Mouse (Mus musculus) heart, adult 2 months (tissue): Measurements from ENCODE around the gene Pdcl. TPM values are rescaled to one million over a fixed set of nuclear protein-coding genes. Genes with fewer than 3 reads are reported as not detected.

Experiments
- DNase-seq, 2 experiments: peaks; one replicate each; pipeline ENCODE4 v3.0.0; 2021
- H3K27ac ChIP-seq: fragments of 200-600 bp; 2 replicates; pipeline ENCODE4 v1.8.1; 2022
- H3K27me3 ChIP-seq: fragments of 200-500 bp; 2 replicates; pipeline ENCODE4 v1.6.1; 2012; ENCODE audit warnings: mild to moderate bottlenecking, low read length, inconsistent platforms, mixed read lengths; ENCODE audit not compliant: control insufficient read depth, insufficient read depth
- H3K36me3 ChIP-seq: fragments of 200-500 bp; 2 replicates; pipeline ENCODE4 v1.6.1; 2012; ENCODE audit warnings: low read length, inconsistent platforms; ENCODE audit not compliant: control insufficient read depth, insufficient read depth
- H3K4me1 ChIP-seq: fragments of 200-500 bp; 2 replicates; pipeline ENCODE4 v1.6.1; 2011; ENCODE audit warnings: low read length; ENCODE audit not compliant: control insufficient read depth, insufficient read depth
- H3K4me3 ChIP-seq: fragments of 200-600 bp; 2 replicates; pipeline ENCODE4 v1.8.1; 2022
- H3K79me2 ChIP-seq: fragments of 200-500 bp; replicated peaks from 2 replicates; pipeline ENCODE4 v1.6.1; 2012; ENCODE audit warnings: mild to moderate bottlenecking, inconsistent platforms, low read length, moderate library complexity, mixed read lengths; ENCODE audit not compliant: control insufficient read depth, insufficient read depth
- H3K9ac ChIP-seq: fragments of 200-500 bp; 2 replicates; pipeline ENCODE4 v1.6.1; 2012; ENCODE audit warnings: low read depth, mild to moderate bottlenecking, control low read depth, inconsistent platforms, low read length, mixed read lengths
- CTCF ChIP-seq: fragments of 200-600 bp; IDR thresholded peaks from 2 replicates; pipeline ENCODE4 v1.8.1; 2022; ENCODE audit warnings: antibody characterized with exemption, mild to moderate bottlenecking, moderate library complexity
- EP300 ChIP-seq: fragments of 200-500 bp; IDR thresholded peaks from 2 replicates; pipeline ENCODE4 v1.6.1; 2011; ENCODE audit warnings: low read depth, low read length, control low read depth; ENCODE audit not compliant: insufficient read depth
- POLR2A ChIP-seq: fragments of 200-500 bp; IDR thresholded peaks from 2 replicates; pipeline ENCODE4 v1.6.1; 2011; ENCODE audit warnings: mild to moderate bottlenecking, low read depth, low read length, control low read depth; ENCODE audit not compliant: insufficient read depth
- WGBS: fragments of 180-500 bp; shearing (Covaris S2); methylation state at CpG from one replicate; pipeline ENCODE4 v1.1.7; 2018; 5-methylcytosine and 5-hydroxymethylcytosine counted together
- intact Hi-C: fragments of 180-260 bp; cut with DNase I; formaldehyde crosslinking; loops from one replicate; pipeline ENCODE4 v1.15.1; 2025
- long read RNA-seq: library from polyadenylated mRNA; stranded (forward); transcript quantifications from one replicate; pipeline ENCODE4 v2.0.0, GENCODE M21; 2021
- polyA plus RNA-seq: library from polyadenylated mRNA; depleted of rRNA; stranded (reverse); fragments of >200 nt; gene quantifications from 2 replicates; pipeline ENCODE4 v1.2.3, GENCODE M21; 2012; rRNA removed
- total RNA-seq, 2 experiments: library from RNA; stranded (reverse); gene quantifications; 2 replicates each; pipeline ENCODE4 v1.2.3; 2021

Pdcl gene
- total RNA-seq: 10 to 100 TPM; 18.1 to 18.9 TPM
- 7.6 and 16.5 TPM in 2 replicates for polyA plus RNA-seq
- long read RNA-seq, transcript Pdcl-201 (4 exons, 2,858 nt): major isoform, 18 of 24 reads
- long read RNA-seq, partial matches to known transcripts: 0 of 24 reads
- long read RNA-seq, other reads (novel, unspliced or antisense): 5 of 24 reads

DNA sequence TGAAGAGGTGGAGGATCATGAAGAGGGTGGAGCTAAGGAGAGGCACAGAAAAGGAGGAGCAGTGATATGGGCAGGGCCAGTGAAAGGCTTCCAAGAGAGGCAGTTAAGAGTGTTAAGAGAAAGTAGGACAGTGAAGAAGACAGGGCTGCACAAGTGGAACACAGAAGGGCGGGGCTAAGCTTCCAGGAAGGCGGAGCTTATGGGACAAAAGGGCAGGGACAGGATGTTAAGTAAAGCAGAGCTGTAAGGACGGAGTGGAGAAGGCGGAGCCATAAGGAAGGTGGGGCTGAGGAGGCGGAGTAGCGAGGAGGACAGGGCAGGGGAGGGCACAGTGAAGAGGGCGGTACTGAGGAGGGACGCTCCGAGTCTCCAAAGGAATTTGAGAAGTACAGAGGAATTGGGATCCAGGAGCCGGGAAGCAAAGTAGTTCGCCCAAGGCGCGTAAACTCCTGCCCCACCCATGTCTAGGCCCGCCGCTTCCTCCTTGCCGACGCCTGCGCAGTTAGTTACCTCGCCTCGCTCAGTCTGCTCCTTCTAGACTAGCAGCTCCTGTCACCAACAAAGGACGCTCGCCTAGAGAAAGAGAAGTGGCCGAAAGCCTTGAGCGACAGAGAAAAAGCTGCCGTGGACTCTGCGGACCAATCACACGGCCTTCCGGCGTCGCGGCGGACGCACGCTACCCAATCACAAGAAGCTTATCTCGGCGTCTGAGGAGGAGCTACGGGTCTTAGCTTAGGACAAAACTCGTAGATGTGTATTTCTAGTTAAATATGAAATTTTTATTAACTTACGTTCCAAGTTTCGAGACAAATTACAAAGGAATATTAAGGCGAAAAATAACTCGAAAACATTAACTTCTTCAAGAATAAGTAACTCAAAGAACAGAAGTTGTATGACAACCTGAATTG lies at the start of gene Pdcl:
Gene Pdcl (minus strand): TSS at position 700 of the 908 bp plus-strand sequence.
- peak within 1 kb of the TSS; percentile 98 for H3K27ac ChIP-seq
- peaks cover 4% of the 10 kb centered on the region for H3K36me3 ChIP-seq
- intact Hi-C loops: no loop called here
- H3K27me3 ChIP-seq: no peaks in the 10 kb centered on the region
- H3K4me3 ChIP-seq: peak within 1 kb of the TSS; percentile 91
- H3K4me1 ChIP-seq: no peaks in the 10 kb centered on the region; the same call in 1 of the 2 replicates
- no peaks in the 10 kb centered on the region for H3K79me2 ChIP-seq
- under 1% methylated on average over 42 of the region's 42 CpGs for WGBS
- TF ChIP-seq CTCF: no peak
- TF ChIP-seq EP300: peak; percentile 35; the same call in 1 of the 2 replicates
- peak; percentile 87 for TF ChIP-seq POLR2A
- DNase-seq: peak; percentile 90 to 93
- H3K9ac ChIP-seq: peak within 1 kb of the TSS; percentile 83

GRCm38 (mm10) chr2:37395539-37395938 lies 36.4 kb upstream of the Pdcl start:
- no peak overlapping the region for H3K9ac ChIP-seq
- WGBS: 21% methylated on average over 1 of the region's 1 CpGs
- peaks cover 6% of the 10 kb centered on the region for H3K36me3 ChIP-seq
- no peak for TF ChIP-seq EP300
- TF ChIP-seq CTCF: peak; percentile 53
- intact Hi-C loops: loop anchor here (5.0 to 10.0 kb wide), 2 partner anchors 92 to 409 kb away; no protein-coding TSS in a partner anchor
- no peaks in the 10 kb centered on the region for H3K79me2 ChIP-seq
- no peaks in the 10 kb centered on the region for H3K4me1 ChIP-seq
- no peaks in the 10 kb centered on the region for H3K27me3 ChIP-seq
- DNase-seq: no peak
- H3K4me3 ChIP-seq: no peak overlapping the region
- no peak overlapping the region for H3K27ac ChIP-seq

GRCm38 (mm10) chr2:37382921-37383320 lies 23.8 kb upstream of the Pdcl start:
- no peak for DNase-seq
- TF ChIP-seq CTCF (no peak), EP300 (no peak), POLR2A (no peak)
- no peaks in the 10 kb centered on the region for H3K79me2 ChIP-seq
- H3K4me3 ChIP-seq: no peak overlapping the region
- H3K27ac ChIP-seq: no peak overlapping the region
- intact Hi-C loops: loop anchor here (10.0 kb wide), 1 partner anchor 392 kb away; the partner anchor contains the start of gene Crb2
- H3K4me1 ChIP-seq: no peaks in the 10 kb centered on the region
- H3K36me3 ChIP-seq: no peaks in the 10 kb centered on the region
- H3K9ac ChIP-seq: no peak overlapping the region
- 94% methylated on average over 9 of the region's 9 CpGs for WGBS
- H3K27me3 ChIP-seq: no peaks in the 10 kb centered on the region

DNA sequence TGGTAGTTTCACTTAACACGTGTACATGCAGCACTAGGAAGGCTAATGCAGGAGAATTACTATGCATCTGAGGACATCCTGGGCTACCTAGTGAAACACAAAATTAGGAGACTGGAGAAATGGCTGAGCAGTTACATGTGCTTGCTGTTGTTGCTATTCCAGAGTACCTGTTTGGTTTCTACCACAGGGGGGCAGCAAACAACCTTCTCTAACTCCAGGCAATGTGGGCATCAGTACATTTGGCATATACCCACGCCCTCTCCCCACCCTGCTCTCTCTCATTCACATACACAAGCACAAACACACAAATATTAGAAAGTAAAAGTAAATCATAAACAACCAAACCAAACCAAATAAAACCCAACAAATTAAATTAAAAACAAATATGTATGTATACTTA lies 21.1 kb upstream of the Pdcl start:
- Histone ChIP-seq H3K27ac (no peak overlapping the region), H3K36me3 (peaks cover 2% of the 10 kb centered on the region), H3K79me2 (no peaks in the 10 kb centered on the region), H3K4me3 (no peak overlapping the region), H3K4me1 (no peaks in the 10 kb centered on the region), H3K27me3 (no peaks in the 10 kb centered on the region), H3K9ac (no peak overlapping the region)
- WGBS: 66% methylated on average over 2 of the region's 2 CpGs
- peak; percentile 26 to 30 for DNase-seq
- intact Hi-C loops: loop anchor here (2.0 to 10.0 kb wide), 2 partner anchors 105 to 395 kb away; partner anchors contain the start of gene Crb2
- no peak for TF ChIP-seq POLR2A
- peak; percentile 82 for TF ChIP-seq CTCF
- no peak for TF ChIP-seq EP300

DNA sequence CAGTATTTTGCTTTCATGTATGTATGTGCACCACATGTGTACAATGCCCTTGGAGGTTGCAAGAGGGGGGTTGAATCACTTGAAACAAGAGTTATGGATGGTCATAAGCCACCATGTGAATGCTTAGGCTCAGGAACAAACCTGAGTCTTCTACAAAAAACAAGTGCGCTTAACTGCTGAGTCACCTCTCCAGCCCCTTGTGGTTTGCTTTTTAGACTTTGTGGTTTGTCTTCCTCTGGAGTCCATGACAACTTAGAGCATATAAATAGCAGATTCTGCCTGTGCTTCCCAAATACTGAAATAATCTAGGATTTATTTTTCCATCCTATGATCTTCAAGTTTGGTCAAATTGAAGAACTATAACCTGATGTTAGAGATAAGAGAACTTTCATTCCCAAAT lies 16.9 kb upstream of the Pdcl start:
- H3K4me3 ChIP-seq: no peak overlapping the region
- no peak overlapping the region for H3K9ac ChIP-seq
- no peaks in the 10 kb centered on the region for H3K4me1 ChIP-seq
- no peaks in the 10 kb centered on the region for H3K79me2 ChIP-seq
- intact Hi-C loops: no loop called here
- 81% methylated on average over 1 of the region's 1 CpGs for WGBS
- no peak for DNase-seq
- TF ChIP-seq POLR2A: no peak
- no peak for TF ChIP-seq EP300
- no peak for TF ChIP-seq CTCF
- H3K27ac ChIP-seq: no peak overlapping the region
- H3K27me3 ChIP-seq: no peaks in the 10 kb centered on the region
- peaks cover 2% of the 10 kb centered on the region for H3K36me3 ChIP-seq

DNA sequence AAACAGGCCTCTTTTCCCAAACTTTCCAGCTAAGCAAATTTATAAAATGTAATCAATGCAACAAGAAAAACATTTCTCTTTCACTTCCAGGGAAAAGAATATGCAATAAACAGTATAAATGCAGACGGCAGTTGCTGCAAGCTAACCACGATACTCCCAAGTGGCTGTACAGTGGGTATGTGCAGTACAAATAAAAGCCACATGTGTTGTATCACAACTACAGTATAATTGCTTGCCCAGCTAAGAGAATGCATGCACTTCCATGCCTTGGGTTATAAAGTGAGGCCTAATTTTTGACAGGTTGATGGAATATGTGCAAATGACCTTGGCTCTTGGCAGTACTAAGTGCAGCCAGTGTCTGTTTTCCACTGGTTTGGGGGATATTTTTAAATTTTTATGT lies 11.5 kb upstream of the Pdcl start:
- no peaks in the 10 kb centered on the region for H3K27me3 ChIP-seq
- H3K79me2 ChIP-seq: no peaks in the 10 kb centered on the region
- no peak overlapping the region for H3K4me3 ChIP-seq
- H3K36me3 ChIP-seq: no peaks in the 10 kb centered on the region; the same call in 1 of the 2 replicates
- H3K4me1 ChIP-seq: no peaks in the 10 kb centered on the region
- TF ChIP-seq EP300: no peak
- no peak for TF ChIP-seq POLR2A
- TF ChIP-seq CTCF: no peak
- H3K27ac ChIP-seq: no peak overlapping the region
- H3K9ac ChIP-seq: no peak overlapping the region
- DNase-seq: no peak
- intact Hi-C loops: no loop called here
- WGBS: 91% methylated on average over 2 of the region's 2 CpGs
